Mouse (Mus musculus) intestine, embryonic 16.5 days (tissue): ENCODE data around the gene Neurod6. TPM values are rescaled to one million over a fixed set of nuclear protein-coding genes. Genes with fewer than 3 reads are reported as not detected.
"Not testable (repeated sequence)": the region's sequence is repeated elsewhere in the genome, so short reads cannot be mapped to it uniquely, and the experiment has no call there.

Source experiments
- ATAC-seq: fragments of 200-750 bp; cut with Nextera tagmentation; 2 replicates; pipeline ENCODE4 v1.8.0; 2017; ENCODE audit warnings: moderate TSS enrichment, moderate library complexity
- H3K27ac ChIP-seq: fragments of 300-500 bp; sonication (generic); 2 replicates; pipeline ENCODE4 v1.5.1; 2014; ENCODE audit warnings: mild to moderate bottlenecking, low read length
- H3K27me3 ChIP-seq: fragments of 300-500 bp; sonication (generic); replicated peaks from 2 replicates; pipeline ENCODE4 v1.6.1; 2014; ENCODE audit warnings: low read length, control low read depth, mixed read lengths; ENCODE audit not compliant: control insufficient read depth, insufficient read depth
- H3K36me3 ChIP-seq: fragments of 300-500 bp; sonication (generic); 2 replicates; pipeline ENCODE4 v1.6.1; 2014; ENCODE audit warnings: low read length, control low read depth; ENCODE audit not compliant: control insufficient read depth, insufficient read depth
- H3K4me1 ChIP-seq: fragments of 300-500 bp; sonication (generic); 2 replicates; pipeline ENCODE4 v1.6.1; 2014; ENCODE audit warnings: low read length, control low read depth, mixed read lengths; ENCODE audit not compliant: control insufficient read depth, insufficient read depth
- H3K4me2 ChIP-seq: fragments of 300-500 bp; sonication (generic); 2 replicates; pipeline ENCODE4 v1.6.1; 2014; ENCODE audit warnings: low read depth, low read length, control low read depth
- H3K4me3 ChIP-seq: fragments of 300-500 bp; sonication (generic); 2 replicates; pipeline ENCODE4 v1.5.1; 2014; ENCODE audit warnings: mild to moderate bottlenecking, low read length
- H3K9ac ChIP-seq: fragments of 300-500 bp; sonication (generic); 2 replicates; pipeline ENCODE4 v1.6.1; 2014; ENCODE audit warnings: low read depth, low read length
- H3K9me3 ChIP-seq: fragments of 300-500 bp; sonication (generic); 2 replicates; pipeline ENCODE4 v1.6.1; 2016; ENCODE audit warnings: low read length, control low read depth; ENCODE audit not compliant: control insufficient read depth
- WGBS: fragments of 180-500 bp; shearing (Covaris S2); extraction: QIAGEN DNeasy Blood & Tissue Kit; methylation state at CpG from one replicate; pipeline ENCODE4 v1.1.7; 2014; 5-methylcytosine and 5-hydroxymethylcytosine counted together
- polyA plus RNA-seq: library from polyadenylated mRNA; unstranded; fragments of >200 nt; fragmentation: Nextera tagmentation; extraction: Ambion mirVana; gene quantifications from 2 replicates; pipeline ENCODE4 v1.2.1, GENCODE M21; 2015

The Neurod6 gene
- not detected in 2 replicates for polyA plus RNA-seq

DNA sequence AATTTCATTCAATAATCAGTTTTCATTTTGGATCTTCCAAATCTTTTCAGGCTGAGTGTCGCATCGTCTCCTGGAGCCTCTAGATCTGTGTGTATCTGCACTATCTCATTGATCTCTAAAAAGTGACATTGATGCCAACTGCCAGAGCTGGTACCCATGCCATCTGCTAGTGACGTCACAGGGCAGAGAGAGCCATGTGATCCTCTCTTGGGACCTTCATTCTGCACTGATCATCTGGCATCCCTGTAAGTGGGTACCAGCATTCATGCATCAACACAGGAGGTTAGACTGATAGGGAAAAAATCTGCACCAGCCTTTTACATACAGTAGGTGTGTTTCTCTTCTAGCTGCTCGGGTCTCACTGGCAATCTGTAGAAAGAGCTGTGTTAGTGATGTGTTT is at the start of gene Neurod6:
Gene Neurod6 (minus strand): TSS at position 290 of the 400 bp plus-strand sequence.
- H3K27me3 ChIP-seq, result peaks cover 2% of the 10 kb centered on the region; the same call in 1 of the 2 replicates
- 0 out of 2 replicates have a peak, but pooled peaks cover 2% of the 10 kb centered on the region for H3K4me1 ChIP-seq
- WGBS, result 70% methylated on average over 4 of the region's 4 CpGs
- no peak within 1 kb of the TSS for H3K4me3 ChIP-seq
- ATAC-seq, result no peak
- no peak within 1 kb of the TSS for H3K27ac ChIP-seq
- no peak within 1 kb of the TSS for H3K4me2 ChIP-seq
- H3K9me3 ChIP-seq, result no peaks in the 10 kb centered on the region
- no peak within 1 kb of the TSS for H3K9ac ChIP-seq
- H3K36me3 ChIP-seq, result no peaks in the 10 kb centered on the region

DNA sequence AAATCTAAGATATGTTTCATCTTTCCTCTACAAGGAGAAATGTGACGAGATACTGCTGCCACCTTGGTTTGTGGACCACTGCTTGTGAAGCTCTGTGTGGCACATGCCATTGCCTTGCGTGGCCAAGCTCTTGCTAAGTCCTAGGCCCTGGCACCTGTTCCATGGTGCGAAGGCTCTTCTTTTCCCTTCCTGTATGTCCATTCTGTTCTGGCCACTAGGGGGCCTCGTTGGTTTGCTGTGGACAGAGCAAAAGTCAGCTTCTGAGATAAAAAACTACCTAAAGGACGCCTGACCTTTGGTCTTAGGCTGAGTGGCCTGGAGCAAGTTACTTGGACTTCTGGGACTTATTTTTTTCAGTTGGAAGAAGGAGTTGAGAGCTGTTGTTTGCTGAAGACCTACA is 36.1 kb upstream of the Neurod6 start:
- Histone ChIP-seq H3K36me3 (no peaks in the 10 kb centered on the region), H3K4me2 (no peak overlapping the region), H3K9ac (no peak overlapping the region), H3K4me1 (no peaks in the 10 kb centered on the region), H3K4me3 (no peak overlapping the region), H3K27ac (no peak overlapping the region), H3K27me3 (no peaks in the 10 kb centered on the region), H3K9me3 (no peaks in the 10 kb centered on the region)
- peak; percentile 56; the same call in 1 of the 2 replicates for ATAC-seq
- WGBS, result 38% methylated on average over 5 of the region's 5 CpGs

DNA sequence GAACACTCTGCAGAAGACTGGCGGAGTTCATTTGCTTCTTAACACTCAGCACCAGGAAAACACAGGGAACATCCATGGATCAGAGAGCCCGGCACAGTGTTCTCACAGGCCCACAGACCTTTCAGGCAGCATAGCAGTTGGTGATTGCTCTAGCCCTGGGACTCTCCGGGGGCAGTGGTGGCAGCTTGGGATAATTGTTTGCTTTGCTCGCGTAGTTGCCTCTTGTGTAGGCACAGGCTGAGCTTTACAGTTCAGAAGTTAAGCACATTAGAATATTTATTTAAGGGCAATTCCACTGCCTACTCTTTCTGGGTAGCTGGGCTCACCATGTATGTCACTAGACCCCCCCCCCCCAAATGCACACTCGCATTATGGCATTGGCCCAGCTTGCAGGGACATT is 34.4 kb upstream of the Neurod6 start:
- Histone ChIP-seq H3K36me3 (no peaks in the 10 kb centered on the region), H3K9ac (no peak overlapping the region), H3K27ac (no peak overlapping the region), H3K9me3 (no peaks in the 10 kb centered on the region), H3K4me3 (no peak overlapping the region), H3K4me1 (no peaks in the 10 kb centered on the region), H3K4me2 (no peak overlapping the region), H3K27me3 (no peaks in the 10 kb centered on the region)
- ATAC-seq, result no peak
- WGBS, result 73% methylated on average over 6 of the region's 6 CpGs

DNA sequence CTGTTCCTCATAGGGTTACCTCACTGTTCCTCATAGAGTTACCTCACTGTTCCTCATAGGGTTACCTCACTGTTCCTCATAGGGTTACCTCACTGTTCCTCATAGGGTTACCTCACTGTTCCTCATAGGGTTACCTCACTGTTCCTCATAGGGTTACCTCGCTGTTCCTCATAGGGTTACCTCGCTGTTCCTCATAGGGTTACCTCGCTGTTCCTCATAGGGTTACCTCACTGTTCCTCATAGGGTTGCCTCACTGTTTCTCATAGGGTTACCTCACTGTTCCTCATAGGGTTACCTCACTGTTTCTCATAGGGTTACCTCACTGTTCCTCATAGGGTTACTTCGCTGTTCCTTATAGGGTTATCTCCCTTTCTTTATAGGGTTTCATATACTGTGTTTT is 29.9 kb upstream of the Neurod6 start:
- H3K4me3 ChIP-seq, H3K36me3 ChIP-seq, H3K27me3 ChIP-seq, ATAC-seq, H3K4me2 ChIP-seq, H3K4me1 ChIP-seq, H3K27ac ChIP-seq, H3K9ac ChIP-seq, H3K9me3 ChIP-seq: not testable (repeated sequence)
- WGBS, result 92% methylated on average over 4 of the region's 4 CpGs

DNA sequence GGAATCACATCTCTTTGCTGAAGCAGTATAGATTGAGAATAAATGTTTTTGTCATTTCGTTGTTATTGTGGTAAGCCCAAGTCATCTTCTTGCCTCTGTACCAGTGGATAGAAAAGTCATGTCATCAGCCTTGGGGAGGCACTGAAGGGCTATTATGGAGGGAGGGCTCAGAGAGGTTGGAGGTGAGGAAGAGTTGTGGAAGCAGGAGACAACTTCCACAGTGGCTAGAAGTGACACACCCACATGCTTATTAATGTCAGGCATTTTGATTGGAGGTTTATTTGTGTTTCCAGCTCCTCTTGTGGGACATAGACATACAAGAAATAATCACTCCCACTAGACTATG is 23.7 kb upstream of the Neurod6 start:
- 95% methylated on average over 1 of the region's 1 CpGs for WGBS
- Histone ChIP-seq H3K27me3 (no peaks in the 10 kb centered on the region), H3K9me3 (no peaks in the 10 kb centered on the region), H3K4me3 (no peak overlapping the region), H3K36me3 (no peaks in the 10 kb centered on the region), H3K4me2 (no peak overlapping the region), H3K4me1 (no peaks in the 10 kb centered on the region), H3K9ac (no peak overlapping the region), H3K27ac (no peak overlapping the region)
- ATAC-seq, result no peak

DNA sequence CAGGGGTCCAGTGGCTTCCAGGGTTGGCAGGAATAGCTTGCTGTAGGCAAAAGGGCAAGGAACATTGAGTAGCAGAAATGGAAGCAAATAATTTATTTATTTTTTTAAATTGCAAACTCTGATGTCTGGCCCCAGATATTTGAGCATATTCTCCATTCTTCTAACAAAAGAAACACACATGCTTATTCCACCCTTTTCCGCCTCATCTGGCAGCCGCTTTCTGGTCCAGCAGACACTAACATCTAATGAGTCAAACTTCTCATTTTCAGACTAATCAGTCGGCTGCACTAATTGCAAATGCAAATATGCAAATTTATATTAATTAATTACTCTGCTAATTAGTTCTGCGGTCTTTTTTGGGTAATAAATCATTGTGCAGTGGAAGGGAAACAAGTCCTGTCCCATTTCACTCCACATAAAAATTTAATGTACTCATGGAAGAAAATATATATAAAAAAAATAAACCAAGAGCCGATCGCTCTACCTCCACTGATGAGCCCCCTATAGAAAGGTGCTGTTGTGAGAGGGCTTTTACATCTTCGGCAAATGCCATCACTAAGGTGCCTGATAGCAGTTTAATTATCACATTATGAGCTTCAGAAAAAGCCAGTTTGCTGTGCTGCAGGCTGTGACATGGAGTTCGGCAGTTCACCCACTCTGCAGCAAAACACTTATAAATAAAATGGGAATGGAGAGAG is 23.1 kb upstream of the Neurod6 start:
- Histone ChIP-seq H3K4me1 (no peaks in the 10 kb centered on the region), H3K9ac (no peak overlapping the region), H3K4me3 (no peak overlapping the region), H3K27ac (no peak overlapping the region), H3K9me3 (no peaks in the 10 kb centered on the region), H3K27me3 (no peaks in the 10 kb centered on the region), H3K36me3 (no peaks in the 10 kb centered on the region), H3K4me2 (no peak overlapping the region)
- 84% methylated on average over 8 of the region's 8 CpGs for WGBS
- ATAC-seq, result no peak

DNA sequence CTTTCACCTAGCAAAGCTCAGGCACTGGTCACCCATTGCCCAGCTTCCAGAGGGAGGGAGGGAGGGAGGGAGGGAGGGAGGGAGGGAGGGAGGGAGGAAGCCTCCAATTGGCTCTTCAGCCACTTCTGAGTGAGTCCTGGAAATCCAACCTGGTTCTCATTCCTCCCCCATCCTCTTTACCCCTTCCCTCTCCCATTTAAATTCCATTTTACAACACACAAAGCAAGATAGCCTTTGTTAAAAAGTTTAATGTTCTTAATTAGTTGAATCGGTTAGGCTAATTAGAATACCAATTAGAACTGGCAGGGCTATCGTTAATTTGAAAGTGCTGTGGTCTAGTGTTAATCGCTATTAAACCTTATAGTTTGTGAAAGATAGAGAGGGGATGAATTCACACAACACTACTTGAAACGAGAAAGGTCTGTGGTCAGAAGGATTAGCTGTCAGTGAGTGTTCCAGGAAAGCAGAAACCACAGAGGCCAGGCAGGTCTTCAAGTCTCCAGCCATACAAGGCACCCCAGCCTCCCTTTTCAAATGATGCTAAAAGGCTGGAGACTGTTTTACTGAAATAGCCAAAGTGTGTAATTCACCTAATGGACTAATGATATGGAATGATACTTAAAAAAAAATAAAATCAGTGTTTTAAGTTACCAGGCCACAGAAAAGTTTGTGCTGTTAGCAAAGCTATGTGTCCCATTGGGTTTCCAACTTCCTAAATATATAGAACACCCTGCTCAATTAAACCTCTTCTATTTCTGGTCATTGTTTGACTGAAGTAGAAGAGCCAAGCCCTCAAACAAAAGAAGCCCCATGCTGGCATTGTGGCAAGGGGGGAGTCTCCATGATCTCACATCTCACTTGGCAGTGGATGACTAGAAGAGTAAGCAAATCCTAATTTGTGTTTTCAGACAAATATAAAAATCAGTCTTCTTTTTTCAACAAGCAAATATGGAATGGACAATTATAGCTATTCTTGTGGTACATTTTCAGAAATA is 19.6 kb upstream of the Neurod6 start:
- H3K4me1 ChIP-seq, result no peaks in the 10 kb centered on the region
- H3K27me3 ChIP-seq, result no peaks in the 10 kb centered on the region
- no peak for ATAC-seq
- no peak overlapping the region for H3K27ac ChIP-seq
- 63% methylated on average over 4 of the region's 4 CpGs for WGBS
- H3K4me2 ChIP-seq, result no peak overlapping the region
- no peak overlapping the region for H3K9ac ChIP-seq
- H3K9me3 ChIP-seq, result no peaks in the 10 kb centered on the region
- H3K4me3 ChIP-seq, result no peak overlapping the region
- H3K36me3 ChIP-seq, result no peaks in the 10 kb centered on the region

DNA sequence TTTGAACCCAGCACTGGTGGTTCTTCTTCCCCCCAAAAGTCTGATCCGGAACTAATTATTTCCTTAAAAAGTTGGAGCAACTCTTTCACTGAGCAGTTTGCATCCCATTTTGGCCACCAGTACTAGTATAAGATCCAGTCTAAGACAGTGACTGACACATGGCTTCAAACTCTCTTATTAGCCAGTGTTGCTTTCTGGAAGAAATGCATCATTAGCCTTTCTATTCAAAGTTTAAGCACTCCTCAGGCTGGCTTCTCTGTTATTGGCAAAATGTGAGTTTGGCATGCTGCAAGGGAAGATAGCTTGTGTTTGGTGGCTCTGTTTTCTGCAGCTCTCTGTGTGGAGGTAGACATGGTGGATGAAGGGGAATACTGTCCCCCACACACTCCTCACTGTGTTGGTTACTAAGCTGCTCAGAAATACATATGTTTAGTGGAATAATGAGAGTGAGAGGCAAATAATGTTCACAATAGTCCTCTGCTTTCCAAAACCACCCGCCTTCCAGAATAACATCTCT is 9.0 kb upstream of the Neurod6 start:
- no peaks in the 10 kb centered on the region for H3K36me3 ChIP-seq
- H3K4me2 ChIP-seq, result no peak overlapping the region
- H3K9ac ChIP-seq, result no peak overlapping the region
- H3K27me3 ChIP-seq, result no peaks in the 10 kb centered on the region
- no peaks in the 10 kb centered on the region for H3K9me3 ChIP-seq
- H3K4me3 ChIP-seq, result no peak overlapping the region
- no peaks in the 10 kb centered on the region for H3K4me1 ChIP-seq
- H3K27ac ChIP-seq, result no peak overlapping the region
- 95% methylated on average over 2 of the region's 2 CpGs for WGBS
- ATAC-seq, result no peak

DNA sequence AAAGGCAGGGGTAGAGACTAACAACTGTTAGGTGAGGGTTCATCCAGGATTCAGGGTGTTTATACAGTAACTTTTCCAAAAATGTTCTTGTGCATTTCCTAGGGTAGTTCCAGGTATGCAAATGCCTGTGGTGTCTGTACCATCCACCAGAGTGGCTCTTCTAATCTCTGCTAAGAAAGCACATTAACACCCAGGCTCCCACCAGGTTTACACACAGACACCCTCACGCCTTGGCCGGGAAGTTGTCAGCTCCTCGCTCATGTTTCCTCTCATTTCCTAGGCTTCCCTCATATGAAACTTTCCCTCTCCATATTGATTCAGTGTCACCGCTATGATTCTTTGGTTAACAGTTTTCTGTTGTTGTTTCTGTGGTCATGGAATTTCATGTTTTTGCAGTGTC is 2.4 kb upstream of the Neurod6 start:
- no peak overlapping the region for H3K9ac ChIP-seq
- no peaks in the 10 kb centered on the region for H3K36me3 ChIP-seq
- H3K4me1 ChIP-seq, result no peaks in the 10 kb centered on the region
- 72% methylated on average over 4 of the region's 4 CpGs for WGBS
- no peak overlapping the region for H3K27ac ChIP-seq
- ATAC-seq, result no peak
- H3K4me3 ChIP-seq, result no peak overlapping the region
- peaks cover 2% of the 10 kb centered on the region; the same call in 1 of the 2 replicates for H3K27me3 ChIP-seq
- H3K9me3 ChIP-seq, result no peaks in the 10 kb centered on the region
- H3K4me2 ChIP-seq, result no peak overlapping the region
